In the genomic region with DNA sequence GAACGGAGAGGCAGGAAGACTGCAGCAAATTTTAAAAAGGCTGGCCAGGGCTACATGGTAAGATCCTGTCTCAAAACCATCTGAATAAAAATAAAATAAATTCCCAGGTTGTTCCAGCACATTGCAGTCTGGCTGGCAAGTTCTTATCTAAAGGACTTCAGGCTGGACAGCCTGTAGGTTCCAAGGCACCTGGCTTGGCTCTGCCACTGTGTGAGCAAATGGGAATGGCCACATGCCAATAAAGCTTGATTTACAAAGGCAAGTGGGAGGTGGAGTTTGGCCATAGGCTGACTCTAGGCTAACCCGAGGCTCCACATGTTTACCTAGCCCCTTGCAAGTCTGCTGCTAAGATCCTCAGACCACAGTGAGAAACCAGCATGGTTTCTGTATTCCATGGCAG, we compare ENCODE assay signal across 10 mouse cellular contexts.
DNase-seq lines count a peak whose midpoint lies in the region; ATAC-seq and TF ChIP-seq lines count a peak whose summit lies in the region.
"Had no signal": no experiment of that assay in that cellular context is flagged by ENCODE, and none has a peak within 500 bp of the region (broad histone marks: within the 10 kb centered on the region; RNA-seq: fewer than 3 reads in every experiment).

No protein-coding gene starts in this region.

- H3K27me3 ChIP-seq in liver, adult 2 months (ENCODE audit: control insufficient read depth, insufficient read depth, low read length): no peaks in the 10 kb centered on the region
- no peaks in the 10 kb centered on the region for H3K27me3 ChIP-seq in neural tube, embryonic 14.5 days (ENCODE audit: control insufficient read depth, insufficient read depth, low read length)

- intact Hi-C loops in left cerebral cortex, postnatal 25 days (cut with DNase I): no loop called here

- H3K27ac ChIP-seq in liver, adult 2 months (replicated peaks; ENCODE audit: insufficient read depth, low read depth, low read length): no peak overlapping the region; the same call in 1 of the 2 replicates
- peak overlapping the region; percentile 52 for H3K27ac ChIP-seq in neural tube, embryonic 14.5 days (ENCODE audit: low read depth, low read length)

- H3K4me3 ChIP-seq in liver, adult 2 months (ENCODE audit: insufficient read depth, low read depth, low read length): no peak overlapping the region
- H3K4me3 ChIP-seq in neural tube, embryonic 14.5 days (ENCODE audit: low read depth, low read length): no peak overlapping the region

- ATAC-seq in neural tube, embryonic 14.5 days (ENCODE audit: low read depth): no peak
- ATAC-seq: forebrain, postnatal 0 days had no signal

- WGBS in liver, adult 2 months: 45% methylated on average over 2 of the region's 2 CpGs
- WGBS in neural tube, embryonic 14.5 days: 43% methylated on average over 2 of the region's 2 CpGs

- DNase-seq in adrenal gland, postnatal 14 days: peak; percentile 48
- DNase-seq in adrenal gland, postnatal 25 days: no peak
- peak; percentile 90 for DNase-seq in liver, adult 2 months (ENCODE audit: extremely low read depth, low read depth, low spot score)
- no peak for DNase-seq in liver
- peak; percentile 62 for DNase-seq in kidney, postnatal 14 days
- no peak for DNase-seq in left cerebral cortex, postnatal 25 days (ENCODE audit: low spot score in 2 of 2)
- no peak for DNase-seq in spleen, postnatal 14 days (ENCODE audit: low spot score in 2 of 2)
- DNase-seq: forebrain, postnatal 0 days had no signal

- H3K36me3 ChIP-seq in liver, adult 2 months (ENCODE audit: control insufficient read depth, insufficient read depth, low read length): no peaks in the 10 kb centered on the region
- H3K36me3 ChIP-seq in neural tube, embryonic 14.5 days (ENCODE audit: control insufficient read depth, insufficient read depth, low read length): peaks cover 11% of the 10 kb centered on the region; the same call in 1 of the 2 replicates

- no peaks in the 10 kb centered on the region for H3K9me3 ChIP-seq in neural tube, embryonic 14.5 days (ENCODE audit: control insufficient read depth, low read length)

- peaks cover 34% of the 10 kb centered on the region for H3K4me1 ChIP-seq in liver, adult 2 months (ENCODE audit: control insufficient read depth, insufficient read depth, low read length)
- H3K4me1 ChIP-seq in neural tube, embryonic 14.5 days (ENCODE audit: control insufficient read depth, insufficient read depth, low read length): peaks cover 32% of the 10 kb centered on the region

- no peak for TF ChIP-seq CTCF in liver, adult 2 months (IDR thresholded peaks at IDR 0.05; ENCODE audit: low read depth, low read length)

- no peak overlapping the region for H3K9ac ChIP-seq in liver, adult 2 months (ENCODE audit: low read depth, low read length)
- no peak overlapping the region for H3K9ac ChIP-seq in neural tube, embryonic 14.5 days (replicated peaks; ENCODE audit: low read depth, low read length)
- H3K9ac ChIP-seq: forebrain, postnatal 0 days had no signal

- H3K4me2 ChIP-seq in neural tube, embryonic 14.5 days (ENCODE audit: low read depth, low read length): no peak overlapping the region
- H3K4me2 ChIP-seq: liver, embryonic 11.5 days had no signal

- TF ChIP-seq POLR2A in liver, adult 2 months (IDR thresholded peaks at IDR 0.05; ENCODE audit: extremely low read depth, insufficient read depth, low read length): no peak

- peaks cover 18% of the 10 kb centered on the region; the same call in 1 of the 2 replicates for H3K79me2 ChIP-seq in liver, adult 2 months (ENCODE audit: control insufficient read depth, insufficient read depth, low read length)

Comparison
In these comparisons a context has a peak if more than half of its experiments do, and no peak if none do; other contexts are left out.
1. DNase-seq: peak in adrenal gland, postnatal 14 days (single experiment), liver, adult 2 months (single experiment) and kidney, postnatal 14 days (single experiment); none in adrenal gland, postnatal 25 days (single experiment), liver (single experiment), left cerebral cortex, postnatal 25 days (0 of 2) and spleen, postnatal 14 days (0 of 2).